Mouse (Mus musculus) E14TG2a.4 (cell line): ENCODE data around the gene Itgb7.

Experiments used
- CTCF ChIP-seq: conservative IDR thresholded peaks from 2 replicates; pipeline ENCODE4 v1.5.1; 2014; ENCODE audit warnings: low read length
- NANOG ChIP-seq: IDR thresholded peaks from 2 replicates; pipeline ENCODE4 v1.6.1; 2014; ENCODE audit warnings: borderline replicate concordance, low read length, mixed read lengths

- no peak for TF ChIP-seq CTCF
- TF ChIP-seq NANOG, result peak; percentile 31; the same call in 1 of the 2 replicates
These were observed 11.8 kb upstream of the Itgb7 start for GRCm38 (mm10) chr15:102243229-102244190.
